In the genomic region with DNA sequence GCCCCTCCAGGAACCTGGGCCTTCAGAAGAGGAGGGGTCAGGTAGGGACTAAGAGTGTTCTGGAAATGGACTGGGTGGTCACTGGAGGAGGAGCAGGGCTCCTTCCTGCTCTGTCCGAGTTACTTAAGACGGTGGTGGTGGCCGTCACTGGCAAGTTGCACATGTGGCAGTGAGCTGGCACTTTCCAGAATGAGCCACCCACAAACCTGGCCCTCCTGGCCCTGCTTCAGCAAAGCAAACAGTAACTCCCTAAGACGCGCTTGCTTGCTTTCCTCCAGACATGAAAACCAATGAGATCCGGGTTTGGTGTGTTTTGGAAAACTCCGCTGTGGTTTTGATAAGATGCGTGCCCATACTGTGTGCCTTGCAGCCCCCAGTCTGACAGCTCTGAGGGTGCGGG, we compare ENCODE assay signal across 29 mouse cellular contexts. TPM values are rescaled to one million over a fixed set of nuclear protein-coding genes. Genes with fewer than 3 reads are reported as not detected.
"Had no signal": no experiment of that assay in that cellular context is flagged by ENCODE, and none has a peak within 500 bp of the region (broad histone marks: within the 10 kb centered on the region; RNA-seq: fewer than 3 reads in every experiment).

No protein-coding gene starts in this region.

- H3K4me3 ChIP-seq: liver, embryonic 13.5 days; liver, embryonic 15.5 days; megakaryocyte, embryonic 14.5 days; midbrain, embryonic 12.5 days; midbrain, embryonic 15.5 days; neural tube, embryonic 13.5 days; neural tube, embryonic 15.5 days had no signal

- H3K4me2 ChIP-seq: liver, embryonic 13.5 days; liver, embryonic 15.5 days; midbrain, embryonic 12.5 days; midbrain, embryonic 15.5 days; neural tube, embryonic 13.5 days; neural tube, embryonic 15.5 days had no signal

- ATAC-seq: liver, postnatal 0 days; midbrain, embryonic 15.5 days had no signal

- H3K9me3 ChIP-seq: liver, embryonic 13.5 days; liver, embryonic 15.5 days; megakaryocyte, embryonic 14.5 days; midbrain, embryonic 12.5 days; midbrain, embryonic 15.5 days; neural tube, embryonic 13.5 days; neural tube, embryonic 15.5 days had no signal

- H3K27ac ChIP-seq: liver, embryonic 13.5 days; liver, embryonic 15.5 days; macrophage; midbrain, embryonic 12.5 days; midbrain, embryonic 15.5 days; neural tube, embryonic 13.5 days; neural tube, embryonic 15.5 days had no signal

- H3K27me3 ChIP-seq: liver, embryonic 13.5 days; liver, embryonic 15.5 days; midbrain, embryonic 12.5 days; midbrain, embryonic 15.5 days; neural tube, embryonic 13.5 days; neural tube, embryonic 15.5 days had no signal

- H3K36me3 ChIP-seq: liver, embryonic 13.5 days; liver, embryonic 15.5 days; midbrain, embryonic 12.5 days; midbrain, embryonic 15.5 days; neural tube, embryonic 13.5 days; neural tube, embryonic 15.5 days had no signal

- DNase-seq: liver, embryonic 13.5 days; liver, postnatal 0 days; lung, adult 2 months; lung, postnatal 10 days; lung, postnatal 36 days; retina, postnatal 1 day; right cerebral cortex, adult 18-20 months; right cerebral cortex, postnatal 25 days; right cerebral cortex, postnatal 4 days; spleen, adult 18-20 months; thymus, adult 2 months; thymus, postnatal 25 days; thymus, postnatal 4 days had no signal

- H3K4me1 ChIP-seq: liver, embryonic 13.5 days; liver, embryonic 15.5 days; midbrain, embryonic 12.5 days; midbrain, embryonic 15.5 days; neural tube, embryonic 13.5 days; neural tube, embryonic 15.5 days had no signal

- H3K9ac ChIP-seq: liver, embryonic 13.5 days; liver, embryonic 15.5 days; liver, postnatal 0 days; midbrain, embryonic 12.5 days; midbrain, embryonic 15.5 days; neural tube, embryonic 13.5 days; neural tube, embryonic 15.5 days had no signal

RNA-seq across cellular contexts. Expression of a gene that starts 7.5 kb away (rescaled TPM):
- total RNA-seq: megakaryocyte progenitor cell, adult 5-6 weeks; midbrain, postnatal 0 days; monocyte, adult 5-6 weeks had no signal
- polyA plus RNA-seq: liver, embryonic 13.5 days; liver, embryonic 15.5 days; liver, postnatal 0 days; lung, adult 2 months; lung, embryonic 16.5 days; macrophage; midbrain, embryonic 12.5 days; midbrain, embryonic 15.5 days; midbrain, postnatal 0 days; neural tube, embryonic 11.5 days; neural tube, embryonic 13.5 days; neural tube, embryonic 15.5 days; small intestine, adult 2 months; stomach, embryonic 14.5 days; stomach, embryonic 16.5 days; thymus, adult 2 months; urinary bladder, adult 2 months had no signal
